Mouse (Mus musculus): ENCODE measurements at regions not wholly inside any gene's neighbourhood (a gene's known extent, or its start where the extent isn't known, plus 50 kb on each side); places are given as distances from the start of the nearest gene placed in this dataset.
A peak's percentile ranks its signal among the peaks of the same experiment; 100 is the strongest.

GRCm38 (mm10) chr8:7489948-7490347 lies 1171.1 kb downstream of the Efnb2 start:
- no peak for DNase-seq (ENCODE audit: inconsistent ontology term)

DNA sequence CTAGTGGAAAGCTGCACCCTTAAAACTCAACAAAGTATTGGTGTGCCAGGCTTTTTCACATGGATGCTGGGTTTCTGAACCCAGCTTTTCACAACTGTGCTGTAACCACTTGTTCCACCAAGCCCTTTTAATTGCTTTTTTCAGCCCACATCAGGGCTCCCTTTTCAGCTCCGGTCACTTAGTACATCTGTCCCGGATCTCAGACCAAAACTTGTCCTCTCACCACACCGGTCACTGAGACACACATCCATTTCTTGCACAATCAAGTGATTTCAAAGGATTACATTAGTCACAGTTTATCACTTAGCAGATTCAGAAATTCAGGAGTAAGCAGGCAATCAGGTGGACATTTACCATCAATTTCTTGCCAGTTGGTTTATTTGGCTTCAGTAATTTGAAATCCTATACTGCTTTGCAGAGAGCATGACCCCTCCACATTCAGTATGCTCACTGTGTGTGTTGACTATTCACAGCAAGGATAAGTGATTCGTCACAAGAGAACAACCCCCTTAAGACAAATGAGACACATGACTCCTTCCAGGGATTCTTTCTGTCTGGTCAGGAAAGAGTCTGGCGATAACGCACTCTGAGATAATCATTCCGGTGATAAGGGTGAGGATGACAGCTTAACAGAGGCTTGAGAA lies 1188.8 kb downstream of the Efnb2 start:
- DNase-seq (ENCODE audit: inconsistent ontology term) = no peak

DNA sequence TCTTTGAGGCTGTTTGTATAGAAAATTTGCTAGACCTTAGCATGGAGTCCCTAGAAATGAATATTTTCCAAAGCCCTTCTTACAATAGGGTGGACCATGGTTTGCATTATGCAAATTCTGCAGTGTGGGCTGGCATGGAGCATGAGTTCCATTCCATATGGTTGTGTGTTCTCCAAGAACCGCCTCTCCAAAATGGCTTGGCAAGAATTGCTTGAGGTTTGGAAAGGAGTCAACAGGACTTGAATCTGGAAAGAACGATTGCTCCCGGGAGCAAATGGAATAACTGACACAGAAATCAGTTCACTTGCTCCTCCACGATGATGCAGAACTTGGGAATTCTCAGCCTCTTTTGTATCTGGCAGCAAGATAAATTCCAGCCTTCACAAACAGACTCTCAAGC lies 1191.8 kb downstream of the Efnb2 start:
- peak; percentile 76 for DNase-seq (ENCODE audit: inconsistent ontology term)

GRCm38 (mm10) chr8:7462798-7463197 lies 1198.2 kb downstream of the Efnb2 start:
- DNase-seq (ENCODE audit: inconsistent ontology term) = no peak

DNA sequence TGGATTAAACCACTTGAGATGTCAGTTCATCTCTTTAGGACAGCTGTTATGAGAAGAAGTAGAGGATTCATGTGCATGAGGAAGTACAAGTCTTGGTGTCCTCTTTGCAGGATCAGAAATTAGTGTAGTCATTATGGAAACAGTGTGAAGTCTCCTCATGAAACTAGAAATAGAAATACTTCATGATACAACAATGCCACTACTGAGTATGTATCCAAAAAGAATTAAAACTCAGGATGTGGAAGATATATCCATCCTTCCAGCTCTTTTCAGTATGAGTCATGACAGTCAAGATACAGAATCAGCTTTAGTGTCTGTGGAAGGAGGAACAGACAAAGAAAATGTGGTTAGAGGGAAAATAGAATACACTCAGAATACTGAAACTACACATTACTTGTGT lies 1211.7 kb downstream of the Efnb2 start:
- peak; percentile 53 for DNase-seq (ENCODE audit: inconsistent ontology term)

DNA sequence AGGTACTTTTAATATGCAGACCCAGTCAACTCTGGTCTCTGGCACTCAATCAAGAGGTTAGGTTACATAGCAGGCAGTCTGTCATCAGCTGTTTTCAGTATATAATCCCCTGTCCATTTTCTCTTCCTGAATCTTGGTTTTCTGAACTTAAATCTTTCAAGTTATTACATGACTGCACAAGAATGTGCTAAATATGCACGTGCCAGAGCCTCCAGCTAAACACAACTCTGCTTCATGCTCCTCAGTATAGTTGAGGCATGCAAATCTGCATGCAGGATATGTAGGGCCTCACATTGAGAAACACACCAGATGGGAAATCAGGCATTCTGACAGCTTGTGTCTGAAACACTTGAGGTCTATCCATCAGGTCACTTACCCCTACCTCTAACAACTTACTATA lies 1214.0 kb downstream of the Efnb2 start:
- no peak for DNase-seq (ENCODE audit: inconsistent ontology term)

- DNase-seq (ENCODE audit: inconsistent ontology term) = no peak
Observed at GRCm38 (mm10) chr8:7440829-7441228, 1220.2 kb downstream of the Efnb2 start.

GRCm38 (mm10) chr8:7440278-7440684 lies 1220.8 kb downstream of the Efnb2 start:
- DNase-seq (ENCODE audit: inconsistent ontology term) = peak; percentile 50

DNA sequence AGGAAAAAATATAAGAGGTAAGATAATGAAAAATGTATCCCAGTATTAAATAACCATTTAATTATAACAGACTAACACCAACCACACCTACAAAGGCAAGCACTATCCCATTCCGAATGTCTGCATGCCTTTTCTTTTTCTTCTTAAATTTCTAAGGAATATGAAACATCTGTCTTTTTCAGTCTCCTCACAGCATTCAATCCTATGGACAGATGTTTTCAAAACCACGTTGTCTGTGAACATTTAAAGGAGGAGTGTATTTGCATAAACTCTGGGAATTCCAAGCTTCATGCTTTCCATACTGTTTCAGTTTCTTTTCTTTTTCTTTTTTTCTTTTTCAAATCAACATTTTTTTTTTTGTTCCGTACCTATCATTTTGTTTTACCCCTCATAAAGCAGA lies 1221.2 kb downstream of the Efnb2 start:
- no peak for DNase-seq (ENCODE audit: inconsistent ontology term)

DNA sequence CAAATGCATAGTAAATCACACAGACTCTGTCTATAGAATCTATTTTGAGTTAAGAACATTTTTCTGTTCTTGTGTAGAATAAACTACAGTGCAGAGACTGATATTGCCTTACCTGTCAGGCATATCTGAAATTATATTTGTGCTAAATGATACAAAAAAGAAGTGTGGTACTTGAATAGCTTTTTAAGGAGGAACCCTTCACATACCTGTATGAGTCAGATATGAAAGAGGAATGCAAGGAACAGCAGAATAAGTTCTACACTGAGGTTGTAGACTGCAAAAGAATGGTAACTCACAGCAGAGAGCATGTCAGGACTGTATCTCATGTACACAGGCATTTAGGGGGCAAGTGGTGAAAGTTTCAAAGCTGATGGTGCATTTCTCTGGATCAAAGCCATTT lies 1230.6 kb downstream of the Efnb2 start:
- no peak for DNase-seq (ENCODE audit: inconsistent ontology term)

DNA sequence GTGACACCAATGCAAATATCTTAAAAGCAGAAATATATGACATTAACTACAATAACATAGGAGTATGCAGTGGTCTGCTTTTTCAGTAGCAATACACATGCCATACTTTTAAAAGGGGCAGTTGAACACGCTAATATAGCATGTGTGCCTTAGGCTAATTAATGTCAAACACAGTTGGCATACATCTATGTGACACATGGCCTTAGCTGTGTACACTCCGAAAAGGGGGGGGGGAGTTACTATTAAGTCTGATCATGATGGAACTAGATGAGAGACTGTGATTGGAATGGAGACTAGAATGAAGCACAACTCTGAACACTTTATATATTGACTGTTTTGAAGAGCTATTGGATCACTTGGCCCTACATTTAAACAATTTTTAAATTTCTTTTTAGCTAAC lies 1262.9 kb downstream of the Efnb2 start:
- DNase-seq (ENCODE audit: inconsistent ontology term) = no peak

DNA sequence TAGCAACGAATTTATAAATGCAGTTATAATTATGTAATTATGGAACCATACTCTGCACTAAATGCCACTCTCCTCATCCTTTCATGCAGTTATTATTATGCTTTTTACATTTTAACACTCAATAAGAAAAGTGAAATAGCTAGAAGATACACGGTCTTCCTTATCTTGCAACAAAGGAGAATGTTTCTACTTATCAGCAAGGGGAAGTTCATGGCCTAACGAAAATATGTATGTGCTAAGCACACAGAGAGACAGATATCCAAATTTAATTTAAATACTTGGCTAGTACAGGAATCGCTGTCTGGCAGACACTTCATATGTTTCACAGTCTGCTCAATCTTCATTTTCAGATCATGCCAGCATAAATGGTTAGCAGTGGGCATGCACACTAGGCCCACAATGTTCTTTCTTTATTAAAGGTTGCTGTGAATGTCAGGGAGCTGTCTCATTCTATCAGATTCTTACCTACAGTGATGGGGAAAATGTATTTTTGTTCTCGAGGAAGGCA lies 1263.6 kb downstream of the Efnb2 start:
- no peak for DNase-seq (ENCODE audit: inconsistent ontology term)

All from Muller cell, postnatal 12 days (primary cell).